Mouse (Mus musculus): ENCODE data around the gene Sdc1.

GRCm38 (mm10) chr12:8798486-8799020 is 27.4 kb downstream of the Sdc1 start:
- no peak for TF ChIP-seq CTCF (IDR thresholded peaks at IDR 0.05; ENCODE audit: insufficient read depth, low read length)
- no peak for TF ChIP-seq POLR2A (IDR thresholded peaks at IDR 0.05; ENCODE audit: borderline replicate concordance, extremely low read depth, low read depth, low read length)

Data from lung, adult 2 months (tissue).